Mouse (Mus musculus): Measurements from ENCODE around the gene Fasn.
"Not testable (repeated sequence)": the region's sequence is repeated elsewhere in the genome, so short reads cannot be mapped to it uniquely, and the experiment has no call there.

Fasn gene

GRCm38 (mm10) chr11:120823956-120824786 is at the start of gene Fasn:
TSS of gene Fasn (minus strand) at chr11:120824547.
- peak; percentile 93 for DNase-seq (ENCODE audit: low spot score)

- peak; percentile 50 for DNase-seq (ENCODE audit: low spot score)
Measured at GRCm38 (mm10) chr11:120873206-120873605, 48.9 kb upstream of the Fasn start.

DNA sequence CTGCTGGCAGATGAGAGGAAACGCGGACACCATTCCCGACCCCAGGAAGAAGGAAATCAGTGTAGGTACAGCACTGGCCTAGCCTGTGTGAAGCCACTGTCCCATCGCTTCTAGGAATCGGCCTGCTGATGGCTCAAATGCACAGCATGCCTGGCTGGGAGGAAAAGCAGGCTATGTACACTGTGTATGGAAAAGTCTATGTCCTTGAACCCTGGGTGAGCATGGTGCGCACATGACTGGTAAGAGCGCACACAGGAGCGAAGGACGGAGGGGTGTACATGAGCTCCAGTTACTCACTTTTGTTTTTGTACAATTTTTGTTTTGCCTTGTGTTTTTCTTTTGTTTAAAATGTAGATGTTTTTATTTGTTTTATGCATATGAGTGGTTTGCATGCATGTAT is 47.2 kb upstream of the Fasn start:
- no peak for DNase-seq (ENCODE audit: low spot score)

GRCm38 (mm10) chr11:120865816-120866215 is 41.5 kb upstream of the Fasn start:
- DNase-seq (ENCODE audit: low spot score): no peak

DNA sequence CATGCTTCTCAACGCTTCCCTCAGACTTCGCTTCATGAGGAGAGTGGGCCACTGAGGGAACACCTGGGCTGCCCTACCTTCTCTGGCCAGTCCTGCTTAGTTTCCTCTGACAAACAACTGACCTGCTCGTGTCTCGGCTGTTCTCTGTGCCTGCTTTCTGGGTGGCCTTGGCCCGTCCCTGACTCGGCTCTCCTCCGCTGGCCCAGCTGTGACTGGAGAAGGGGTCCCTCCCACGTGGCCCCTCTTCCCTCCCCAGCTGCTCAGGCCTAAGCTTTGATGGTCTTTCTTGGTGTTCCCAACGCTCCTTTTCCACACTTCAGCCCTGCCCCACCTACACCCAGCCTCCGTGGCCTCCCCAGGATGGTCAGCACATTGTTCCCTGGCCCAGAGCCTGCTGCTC is 38.5 kb upstream of the Fasn start:
- DNase-seq (ENCODE audit: low spot score): no peak

- not testable (repeated sequence) for DNase-seq (ENCODE audit: low spot score)
Measured at GRCm38 (mm10) chr11:120855938-120856337, 31.6 kb upstream of the Fasn start.

DNA sequence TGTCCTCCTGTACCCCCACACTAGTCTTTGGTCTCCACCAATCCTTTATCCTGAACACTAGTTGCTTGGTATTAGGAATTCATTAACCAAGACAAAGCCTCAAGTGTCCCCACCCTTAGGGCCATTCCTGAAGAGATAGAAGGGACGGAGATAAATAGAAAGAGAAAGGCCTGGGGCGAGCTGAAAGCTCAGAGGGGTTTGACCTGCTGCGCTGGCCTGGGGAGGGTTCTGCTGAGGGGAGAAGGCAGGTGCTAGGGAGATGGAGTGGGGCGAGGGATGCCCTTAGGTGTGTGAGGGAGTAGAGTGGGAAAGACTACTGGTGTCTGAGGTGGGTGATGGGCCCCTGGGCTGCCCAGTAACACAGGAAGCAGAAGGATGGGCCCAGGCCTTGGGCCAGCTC is 29.4 kb upstream of the Fasn start:
- DNase-seq (ENCODE audit: low spot score): no peak

GRCm38 (mm10) chr11:120853158-120853557 is 28.8 kb upstream of the Fasn start:
- no peak for DNase-seq (ENCODE audit: low spot score)

DNA sequence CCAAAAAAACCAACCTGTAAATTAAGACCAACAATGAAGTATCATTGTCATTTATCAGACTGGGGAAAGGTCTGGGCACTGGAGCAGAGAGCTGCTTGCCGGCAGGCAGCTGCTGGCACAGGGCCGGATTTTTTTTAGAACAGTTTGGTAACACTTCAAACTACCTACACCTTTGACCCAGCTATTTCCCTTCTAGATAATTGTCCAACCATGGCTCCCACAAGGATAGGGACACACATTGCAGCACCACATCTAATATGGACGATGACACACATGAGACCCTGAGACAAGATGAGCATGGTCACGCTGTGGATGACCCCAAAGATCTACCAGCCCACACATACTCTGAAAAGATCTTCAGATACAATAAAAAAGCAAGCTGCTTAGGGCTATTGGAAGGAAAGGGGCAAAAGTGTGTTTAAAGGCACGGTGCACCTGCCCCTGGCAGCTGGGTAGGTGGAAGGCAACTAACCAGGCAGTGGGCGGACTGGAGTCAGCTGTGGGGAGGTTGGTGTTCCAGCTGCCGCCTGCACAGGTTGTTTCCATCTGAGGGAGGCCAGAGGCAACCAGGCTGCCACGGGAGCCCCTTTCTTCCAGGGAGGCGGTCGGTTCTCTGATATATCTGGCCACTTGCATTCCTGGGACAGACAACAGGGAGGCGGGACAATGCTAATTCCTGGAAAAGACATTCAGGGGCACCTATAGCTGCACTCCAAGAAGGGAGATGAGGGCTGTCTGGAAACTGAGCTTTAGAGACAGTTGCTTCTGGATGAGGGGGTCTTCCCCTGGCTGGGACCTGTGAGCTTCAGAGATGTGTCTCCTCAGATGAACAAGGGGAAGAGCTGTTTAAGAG is 28.0 kb upstream of the Fasn start:
- DNase-seq (ENCODE audit: low spot score): peak; percentile 55

DNA sequence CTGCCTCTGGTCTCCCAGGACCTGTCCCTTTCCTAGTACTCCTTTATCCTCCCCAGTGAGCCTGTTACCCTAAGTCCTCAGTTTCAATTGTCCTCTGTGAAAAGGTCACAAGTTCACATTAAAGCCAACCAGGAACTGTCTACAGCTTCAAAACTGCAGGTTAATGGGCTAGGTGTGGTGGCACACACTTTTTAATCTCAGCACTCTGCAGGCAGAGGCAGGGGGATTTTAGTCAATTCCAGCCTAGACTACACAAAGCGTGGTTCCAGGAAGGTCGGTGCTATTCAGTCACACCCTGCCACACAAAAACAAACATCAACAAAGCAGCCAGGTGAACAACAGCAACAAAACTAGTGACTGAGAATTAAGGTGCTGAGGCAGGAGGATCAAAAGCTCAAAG is 27.2 kb upstream of the Fasn start:
- DNase-seq (ENCODE audit: low spot score): no peak

GRCm38 (mm10) chr11:120851132-120851531 is 26.8 kb upstream of the Fasn start:
- DNase-seq (ENCODE audit: low spot score): no peak

DNA sequence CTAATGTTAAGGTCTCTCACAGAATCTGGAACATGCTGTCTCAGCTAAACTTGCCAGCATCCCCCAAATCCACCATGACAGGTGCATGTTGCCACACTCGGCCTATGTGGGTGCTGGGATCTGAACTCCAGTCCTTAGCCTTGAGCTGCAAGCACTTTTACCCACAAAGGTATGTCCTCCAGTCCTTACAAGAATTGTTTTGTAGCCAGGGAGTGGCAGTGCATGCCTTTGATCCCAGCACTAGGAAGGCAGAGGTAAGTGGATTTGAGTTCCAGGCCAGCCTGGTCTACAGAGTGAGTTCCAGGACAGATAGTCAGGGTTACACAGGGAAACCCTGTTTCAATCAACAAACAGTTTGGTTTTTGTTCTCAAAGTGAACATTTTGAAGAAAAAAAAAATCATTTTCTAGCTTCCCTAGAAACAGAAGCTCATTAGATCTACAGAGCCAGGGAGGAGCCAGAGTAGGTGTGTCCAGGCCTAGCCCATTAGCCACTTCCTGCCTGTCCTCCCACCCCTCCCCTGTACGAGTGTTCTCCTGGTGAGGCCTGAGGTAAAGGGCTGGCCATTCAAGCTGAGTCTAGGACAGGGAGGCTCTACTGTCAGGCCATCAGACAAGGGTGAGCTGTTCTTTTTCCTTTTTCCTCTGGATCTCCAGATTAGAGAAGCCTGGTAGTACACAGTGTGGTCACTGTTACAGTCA is 26.1 kb upstream of the Fasn start:
- DNase-seq (ENCODE audit: low spot score): no peak

GRCm38 (mm10) chr11:120846725-120847475 is 22.6 kb upstream of the Fasn start:
- no peak for DNase-seq (ENCODE audit: low spot score)

DNA sequence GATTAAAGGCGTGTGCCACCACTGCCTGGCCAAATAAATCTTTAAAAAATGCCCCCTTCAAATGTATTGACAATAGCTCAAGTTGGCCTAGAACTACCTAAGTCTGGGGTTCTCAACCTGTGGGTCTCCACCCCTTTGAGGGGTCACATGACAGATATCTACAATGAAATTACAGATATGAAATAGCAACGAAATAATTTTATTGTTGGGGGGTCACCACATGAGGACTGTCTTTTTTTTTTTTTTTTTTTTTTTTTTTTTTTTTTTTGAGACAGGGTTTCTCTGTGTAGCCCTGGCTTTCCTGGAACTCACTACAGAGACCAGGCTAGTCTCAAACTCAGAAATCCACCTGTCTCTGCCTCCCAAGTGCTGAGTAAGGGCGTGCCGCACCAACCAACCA is 20.0 kb upstream of the Fasn start:
- DNase-seq (ENCODE audit: low spot score): no peak

DNA sequence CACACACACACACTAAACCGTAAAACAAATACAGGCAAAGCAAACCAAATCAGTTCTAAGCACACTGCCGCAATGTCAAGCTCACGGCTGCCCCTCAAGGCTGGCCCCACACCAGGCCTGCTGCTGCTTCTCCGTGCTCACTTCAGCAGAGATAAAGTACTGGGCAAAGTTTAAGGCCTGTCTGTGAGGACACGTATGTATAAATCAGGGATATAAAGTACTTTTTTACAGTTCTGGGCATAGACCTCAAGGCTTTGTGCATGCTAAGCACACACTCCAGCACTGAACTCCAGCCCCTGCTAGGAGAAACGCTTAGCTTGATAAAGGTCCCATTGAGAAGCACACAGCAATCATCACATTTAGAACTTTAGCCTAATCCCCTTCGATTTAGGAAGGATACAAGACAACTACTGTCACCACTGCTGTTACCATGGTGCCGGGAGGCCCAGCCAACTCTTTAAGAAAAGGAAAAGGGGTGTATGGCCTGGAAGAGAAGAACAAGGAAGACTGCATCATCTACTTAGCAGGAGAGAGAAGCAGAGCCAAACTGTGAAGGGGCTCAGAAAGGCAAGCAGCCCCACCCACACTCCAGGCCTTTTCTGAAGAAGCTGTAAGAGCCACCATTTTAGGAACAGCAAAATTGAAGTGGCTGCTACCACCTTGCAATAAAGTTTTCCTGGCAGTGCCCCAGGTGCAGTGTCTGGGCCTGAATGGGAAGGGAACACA is 9.4 kb upstream of the Fasn start:
- DNase-seq (ENCODE audit: low spot score): no peak

DNA sequence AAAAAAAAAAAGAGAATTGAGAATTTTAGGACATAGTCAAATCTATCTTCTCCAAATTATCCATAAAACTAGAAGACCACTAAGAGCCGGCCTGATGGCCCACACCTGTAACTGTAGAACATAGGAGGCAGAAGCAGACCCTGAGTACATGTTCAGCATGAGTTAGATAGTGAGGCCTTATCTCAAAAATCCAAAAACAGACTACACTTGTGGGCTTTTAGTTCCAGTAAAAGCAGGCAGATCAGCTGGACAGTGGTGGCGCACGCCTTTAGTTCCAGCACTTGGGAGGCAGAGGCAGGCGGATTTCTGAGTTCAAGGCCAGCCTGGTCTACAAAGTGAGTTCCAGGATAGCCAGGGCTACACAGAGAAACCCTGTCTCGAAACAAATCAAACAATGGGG is 8.6 kb upstream of the Fasn start:
- not testable (repeated sequence) for DNase-seq (ENCODE audit: low spot score)

- DNase-seq (ENCODE audit: low spot score): no peak
Measured at GRCm38 (mm10) chr11:120831659-120832440, 7.5 kb upstream of the Fasn start.

GRCm38 (mm10) chr11:120830686-120831085 is 6.3 kb upstream of the Fasn start:
- DNase-seq (ENCODE audit: low spot score): no peak

GRCm38 (mm10) chr11:120829757-120830532 is 5.6 kb upstream of the Fasn start:
- DNase-seq (ENCODE audit: low spot score): no peak

GRCm38 (mm10) chr11:120828416-120828815 is 4.1 kb upstream of the Fasn start:
- DNase-seq (ENCODE audit: low spot score): no peak
